Mouse (Mus musculus): ENCODE results near the gene Nkd2.

DNA sequence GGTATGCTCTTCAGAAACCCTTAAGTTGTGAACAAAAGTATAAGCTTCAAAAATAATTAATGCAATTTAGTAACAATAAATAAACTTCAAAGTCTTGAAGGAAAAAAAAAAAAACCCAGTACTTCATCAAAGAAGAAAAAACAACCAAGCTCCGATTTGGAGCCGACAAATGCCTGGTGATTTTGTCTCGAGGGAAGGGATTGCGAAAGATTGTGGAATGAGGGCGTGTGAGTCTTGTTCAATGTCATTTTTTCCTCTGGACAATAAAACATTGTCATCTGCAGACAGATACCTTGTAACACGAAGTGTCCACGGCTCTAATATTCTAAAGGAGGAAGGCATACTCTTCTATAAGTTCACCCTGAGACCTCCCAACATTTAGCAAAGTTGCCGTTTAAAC lies 33.9 kb upstream of the Nkd2 start:
- TF ChIP-seq CTCF (conservative IDR thresholded peaks at IDR 0.05; ENCODE audit: insufficient read depth, insufficient read length, low read depth, low read length) (no peak), POLR2A (IDR thresholded peaks at IDR 0.05; ENCODE audit: low read depth, low read length) (no peak)

Data from kidney, adult 2 months (tissue).